In genomic region chr2:145003509-145003908, GRCm38 (mm10) we compare ENCODE assay signal across 21 mouse cellular contexts.
DNase-seq lines count a peak whose midpoint lies in the region; ATAC-seq and TF ChIP-seq lines count a peak whose summit lies in the region.
"Had no signal": no experiment of that assay in that cellular context is flagged by ENCODE, and none has a peak within 500 bp of the region (broad histone marks: within the 10 kb centered on the region; RNA-seq: fewer than 3 reads in every experiment).

No protein-coding gene starts in this region.

- no peak overlapping the region for H3K27ac ChIP-seq in heart, postnatal 0 days (ENCODE audit: low read depth)
- no peak overlapping the region for H3K27ac ChIP-seq in heart, embryonic 12.5 days (ENCODE audit: poor library complexity, severe bottlenecking)
- H3K27ac ChIP-seq in midbrain, postnatal 0 days (ENCODE audit: low read depth, low read length): no peak overlapping the region
- H3K27ac ChIP-seq in midbrain, embryonic 11.5 days (ENCODE audit: low read depth, low read length): no peak overlapping the region
- H3K27ac ChIP-seq: embryonic facial prominence, embryonic 15.5 days; forebrain, embryonic 15.5 days; heart, embryonic 13.5 days; hindbrain, embryonic 13.5 days; hindbrain, postnatal 0 days had no signal

- H3K27me3 ChIP-seq in heart, postnatal 0 days (ENCODE audit: control insufficient read depth, insufficient read depth, low read length): no peaks in the 10 kb centered on the region
- H3K27me3 ChIP-seq in heart, embryonic 12.5 days (replicated peaks): no peaks in the 10 kb centered on the region
- H3K27me3 ChIP-seq in midbrain, postnatal 0 days (ENCODE audit: insufficient read depth, low read length): no peaks in the 10 kb centered on the region
- no peaks in the 10 kb centered on the region for H3K27me3 ChIP-seq in midbrain, embryonic 11.5 days (ENCODE audit: control insufficient read depth, insufficient read depth, low read length)
- H3K27me3 ChIP-seq: embryonic facial prominence, embryonic 15.5 days; forebrain, embryonic 15.5 days; heart, embryonic 13.5 days; hindbrain, embryonic 13.5 days had no signal

- DNase-seq in heart, postnatal 0 days (ENCODE audit: low spot score): no peak
- no peak for DNase-seq in midbrain, postnatal 0 days (ENCODE audit: low spot score)
- no peak for DNase-seq in midbrain, embryonic 11.5 days (ENCODE audit: low spot score, missing footprints)
- DNase-seq in ES-CJ7 (ENCODE audit: low read depth, low spot score): peak; percentile 13
- no peak for DNase-seq in frontal cortex, postnatal 10 days (ENCODE audit: low spot score in 2 of 2)
- no peak for DNase-seq in gastrocnemius, adult 8-10 months (ENCODE audit: low spot score in 2 of 2)
- DNase-seq: adrenal gland, postnatal 10 days; cerebellum, adult 11 months; cerebellum, adult 8-10 months; cerebellum, postnatal 14 days; gastrocnemius, postnatal 14 days; heart, postnatal 10 days; kidney, adult 8-10 months had no signal

- H3K4me2 ChIP-seq in heart, postnatal 0 days (ENCODE audit: low read depth, low read length): no peak overlapping the region
- H3K4me2 ChIP-seq in heart, embryonic 12.5 days: no peak overlapping the region
- H3K4me2 ChIP-seq in midbrain, postnatal 0 days (ENCODE audit: low read depth, low read length, poor library complexity, severe bottlenecking): no peak overlapping the region
- no peak overlapping the region for H3K4me2 ChIP-seq in midbrain, embryonic 11.5 days
- H3K4me2 ChIP-seq: embryonic facial prominence, embryonic 15.5 days; forebrain, embryonic 15.5 days; heart, embryonic 13.5 days; hindbrain, embryonic 13.5 days had no signal

- H3K9ac ChIP-seq in heart, postnatal 0 days (replicated peaks; ENCODE audit: low read depth, low read length): no peak overlapping the region
- H3K9ac ChIP-seq in heart, embryonic 12.5 days: no peak overlapping the region
- no peak overlapping the region for H3K9ac ChIP-seq in midbrain, postnatal 0 days (replicated peaks; ENCODE audit: low read length, poor library complexity, severe bottlenecking)
- no peak overlapping the region for H3K9ac ChIP-seq in midbrain, embryonic 11.5 days (ENCODE audit: low read length)
- H3K9ac ChIP-seq: embryonic facial prominence, embryonic 15.5 days; forebrain, embryonic 15.5 days; heart, embryonic 13.5 days; hindbrain, embryonic 13.5 days had no signal

- no peak for TF ChIP-seq EP300 in heart, postnatal 0 days (IDR thresholded peaks at IDR 0.05; ENCODE audit: low read depth)

- no peaks in the 10 kb centered on the region for H3K4me1 ChIP-seq in heart, postnatal 0 days (ENCODE audit: control insufficient read depth, insufficient read depth)
- no peaks in the 10 kb centered on the region for H3K4me1 ChIP-seq in heart, embryonic 12.5 days (replicated peaks)
- no peaks in the 10 kb centered on the region for H3K4me1 ChIP-seq in midbrain, postnatal 0 days (ENCODE audit: insufficient read depth, low read length)
- no peaks in the 10 kb centered on the region for H3K4me1 ChIP-seq in midbrain, embryonic 11.5 days (ENCODE audit: control insufficient read depth, insufficient read depth, low read length)
- H3K4me1 ChIP-seq: embryonic facial prominence, embryonic 15.5 days; forebrain, embryonic 15.5 days; heart, embryonic 13.5 days; hindbrain, embryonic 13.5 days had no signal

- no peak overlapping the region for H3K4me3 ChIP-seq in heart, postnatal 0 days (ENCODE audit: low read depth, low read length)
- no peak overlapping the region for H3K4me3 ChIP-seq in heart, embryonic 12.5 days
- no peak overlapping the region for H3K4me3 ChIP-seq in midbrain, postnatal 0 days (ENCODE audit: low read depth, low read length)
- H3K4me3 ChIP-seq in midbrain, embryonic 11.5 days (ENCODE audit: low read depth, low read length): no peak overlapping the region
- H3K4me3 ChIP-seq: embryonic facial prominence, embryonic 15.5 days; erythroblast, embryonic 14.5 days; forebrain, embryonic 15.5 days; heart, embryonic 13.5 days; hindbrain, embryonic 13.5 days had no signal

- H3K9me3 ChIP-seq in heart, postnatal 0 days (replicated peaks; ENCODE audit: control insufficient read depth, low read length): no peaks in the 10 kb centered on the region
- no peaks in the 10 kb centered on the region for H3K9me3 ChIP-seq in heart, embryonic 12.5 days (replicated peaks)
- no peaks in the 10 kb centered on the region for H3K9me3 ChIP-seq in midbrain, postnatal 0 days (ENCODE audit: low read length)
- no peaks in the 10 kb centered on the region for H3K9me3 ChIP-seq in midbrain, embryonic 11.5 days (ENCODE audit: control insufficient read depth, low read length)
- H3K9me3 ChIP-seq: embryonic facial prominence, embryonic 15.5 days; forebrain, embryonic 15.5 days; heart, embryonic 13.5 days; hindbrain, embryonic 13.5 days had no signal

- ATAC-seq in heart, postnatal 0 days (ENCODE audit: insufficient read depth, low read depth): no peak
- ATAC-seq in heart, embryonic 12.5 days (ENCODE audit: insufficient number of reproducible peaks, low FRiP score): no peak
- ATAC-seq in midbrain, postnatal 0 days (ENCODE audit: low FRiP score): no peak
- no peak for ATAC-seq in midbrain, embryonic 11.5 days (ENCODE audit: low FRiP score)
- ATAC-seq: forebrain, embryonic 15.5 days; hindbrain, postnatal 0 days had no signal

- WGBS in heart, postnatal 0 days: 66% methylated on average over 2 of the region's 2 CpGs
- WGBS in heart, embryonic 12.5 days: 62% methylated on average over 2 of the region's 2 CpGs
- WGBS in midbrain, postnatal 0 days: 86% methylated on average over 2 of the region's 2 CpGs
- 83% methylated on average over 2 of the region's 2 CpGs for WGBS in midbrain, embryonic 11.5 days

- TF ChIP-seq CTCF in heart, postnatal 0 days (IDR thresholded peaks at IDR 0.05; ENCODE audit: low read depth): peak; percentile 40
- peak; percentile 17; the same call in 1 of the 2 replicates for TF ChIP-seq CTCF in midbrain, postnatal 0 days (IDR thresholded peaks at IDR 0.05)

- no peaks in the 10 kb centered on the region for H3K36me3 ChIP-seq in heart, postnatal 0 days (replicated peaks; ENCODE audit: control insufficient read depth, insufficient read depth, low read length)
- no peaks in the 10 kb centered on the region for H3K36me3 ChIP-seq in heart, embryonic 12.5 days
- no peaks in the 10 kb centered on the region for H3K36me3 ChIP-seq in midbrain, postnatal 0 days (ENCODE audit: insufficient read depth, low read length)
- H3K36me3 ChIP-seq in midbrain, embryonic 11.5 days (ENCODE audit: control insufficient read depth, insufficient read depth, low read length): no peaks in the 10 kb centered on the region
- H3K36me3 ChIP-seq: embryonic facial prominence, embryonic 15.5 days; forebrain, embryonic 15.5 days; G1E; heart, embryonic 13.5 days; hindbrain, embryonic 13.5 days had no signal
